Mouse (Mus musculus): ENCODE measurements around the gene Fam198b.

- no peak for TF ChIP-seq CTCF (IDR thresholded peaks at IDR 0.05; ENCODE audit: low read depth)
- no peak for TF ChIP-seq EP300 (IDR thresholded peaks at IDR 0.05; ENCODE audit: low read depth)
Observed at GRCm38 (mm10) chr3:79947736-79948135, 63.4 kb downstream of the Fam198b start.

All from liver, postnatal 0 days (tissue).